Mouse (Mus musculus) heart, adult 2 months (tissue): ENCODE results near the gene Acsm4.

Experiments used
- CTCF ChIP-seq: fragments of 200-600 bp; IDR thresholded peaks from 2 replicates; pipeline ENCODE4 v1.8.1; 2022; ENCODE audit warnings: antibody characterized with exemption, mild to moderate bottlenecking, moderate library complexity
- POLR2A ChIP-seq: fragments of 200-500 bp; IDR thresholded peaks from 2 replicates; pipeline ENCODE4 v1.6.1; 2011; ENCODE audit warnings: mild to moderate bottlenecking, low read depth, low read length, control low read depth; ENCODE audit not compliant: insufficient read depth

GRCm38 (mm10) chr7:119745869-119746268, 56.0 kb downstream of the Acsm4 start:
- TF ChIP-seq CTCF (no peak), POLR2A (no peak)
